Mouse (Mus musculus): ENCODE measurements around the gene Cnot9. TPM values are rescaled to one million over a fixed set of nuclear protein-coding genes. Genes with fewer than 3 reads are reported as not detected.

Cnot9 gene
- total RNA-seq, 2 experiments from 2014 or later, result 15.4 to 28.2 TPM

Other genes with a start within 250 kb of the Cnot9 start
- not detected in 2 replicates for gene Gpbar1, start 227.5 kb upstream of the Cnot9 start, total RNA-seq (2015; ENCODE audit: low replicate concordance)
- gene Gpbar1, start 227.5 kb upstream of the Cnot9 start, total RNA-seq (2017; ENCODE audit: low replicate concordance), result not detected in 2 replicates
- 4.6 and 10.4 TPM in 2 replicates for gene Aamp, start 221.3 kb upstream of the Cnot9 start, total RNA-seq (2015; ENCODE audit: low replicate concordance)
- gene Aamp, start 221.3 kb upstream of the Cnot9 start, total RNA-seq (2017; ENCODE audit: low replicate concordance), result 15.3 and 27.6 TPM in 2 replicates
- 7.1 and 17.7 TPM in 2 replicates for gene Pnkd, start 221.1 kb upstream of the Cnot9 start, total RNA-seq (2015; ENCODE audit: low replicate concordance)
- gene Pnkd, start 221.1 kb upstream of the Cnot9 start, total RNA-seq (2017; ENCODE audit: low replicate concordance), result 2.4 TPM in 1 of 2 replicates, not detected in the other
- 2.1 and 4.2 TPM in 2 replicates for gene Tmbim1, start 200.4 kb upstream of the Cnot9 start, total RNA-seq (2015; ENCODE audit: low replicate concordance)
- gene Tmbim1, start 200.4 kb upstream of the Cnot9 start, total RNA-seq (2017; ENCODE audit: low replicate concordance), result 1.9 and 2.6 TPM in 2 replicates
- gene Catip, start 143.9 kb upstream of the Cnot9 start, total RNA-seq (2015; ENCODE audit: low replicate concordance), result not detected in 2 replicates
- not detected in 2 replicates for gene Catip, start 143.9 kb upstream of the Cnot9 start, total RNA-seq (2017; ENCODE audit: low replicate concordance)
- 20.2 and 37.0 TPM in 2 replicates for gene Slc11a1, start 130.9 kb upstream of the Cnot9 start, total RNA-seq (2015; ENCODE audit: low replicate concordance)
- 3.0 and 12.7 TPM in 2 replicates for gene Slc11a1, start 130.9 kb upstream of the Cnot9 start, total RNA-seq (2017; ENCODE audit: low replicate concordance)
- gene Ctdsp1, start 114.5 kb upstream of the Cnot9 start, total RNA-seq (2015; ENCODE audit: low replicate concordance), result 30.7 and 40.5 TPM in 2 replicates
- gene Ctdsp1, start 114.5 kb upstream of the Cnot9 start, total RNA-seq (2017; ENCODE audit: low replicate concordance), result 10.5 and 22.8 TPM in 2 replicates
- not detected in 2 replicates for gene Vil1, start 96.7 kb upstream of the Cnot9 start, total RNA-seq (2015; ENCODE audit: low replicate concordance)
- gene Vil1, start 96.7 kb upstream of the Cnot9 start, total RNA-seq (2017; ENCODE audit: low replicate concordance), result not detected in 2 replicates
- gene Plcd4, start 36.8 kb downstream of the Cnot9 start, total RNA-seq (2015; ENCODE audit: low replicate concordance), result not detected in 2 replicates
- 1.4 TPM in 1 of 2 replicates, not detected in the other for gene Plcd4, start 36.8 kb downstream of the Cnot9 start, total RNA-seq (2017; ENCODE audit: low replicate concordance)
- 7.1 and 9.8 TPM in 2 replicates for gene Usp37, start 38.2 kb downstream of the Cnot9 start, total RNA-seq (2015; ENCODE audit: low replicate concordance)
- 12.4 and 28.7 TPM in 2 replicates for gene Usp37, start 38.2 kb downstream of the Cnot9 start, total RNA-seq (2017; ENCODE audit: low replicate concordance)
- 4.6 and 5.2 TPM in 2 replicates for gene Zfp142, start 82.2 kb downstream of the Cnot9 start, total RNA-seq (2015; ENCODE audit: low replicate concordance)
- 2.8 and 4.7 TPM in 2 replicates for gene Zfp142, start 82.2 kb downstream of the Cnot9 start, total RNA-seq (2017; ENCODE audit: low replicate concordance)
- gene Bcs1l, start 82.2 kb downstream of the Cnot9 start, total RNA-seq (2015; ENCODE audit: low replicate concordance), result 0.77 and 1.5 TPM in 2 replicates
- 0.51 and 2.4 TPM in 2 replicates for gene Bcs1l, start 82.2 kb downstream of the Cnot9 start, total RNA-seq (2017; ENCODE audit: low replicate concordance)
- gene Rnf25, start 95.3 kb downstream of the Cnot9 start, total RNA-seq (2015; ENCODE audit: low replicate concordance), result 4.4 and 8.4 TPM in 2 replicates
- 3.5 and 18.1 TPM in 2 replicates for gene Rnf25, start 95.3 kb downstream of the Cnot9 start, total RNA-seq (2017; ENCODE audit: low replicate concordance)
- not detected in 2 replicates for gene Stk36, start 95.4 kb downstream of the Cnot9 start, total RNA-seq (2015; ENCODE audit: low replicate concordance)
- 0.42 TPM in 1 of 2 replicates, not detected in the other for gene Stk36, start 95.4 kb downstream of the Cnot9 start, total RNA-seq (2017; ENCODE audit: low replicate concordance)
- 0.77 and 3.1 TPM in 2 replicates for gene Ttll4, start 155.7 kb downstream of the Cnot9 start, total RNA-seq (2015; ENCODE audit: low replicate concordance)
- 10.3 and 13.7 TPM in 2 replicates for gene Ttll4, start 155.7 kb downstream of the Cnot9 start, total RNA-seq (2017; ENCODE audit: low replicate concordance)
- 10.0 and 16.7 TPM in 2 replicates for gene Cyp27a1, start 207.5 kb downstream of the Cnot9 start, total RNA-seq (2015; ENCODE audit: low replicate concordance)
- gene Cyp27a1, start 207.5 kb downstream of the Cnot9 start, total RNA-seq (2017; ENCODE audit: low replicate concordance), result 5.1 and 6.7 TPM in 2 replicates
- gene Prkag3, start 243.2 kb downstream of the Cnot9 start, total RNA-seq (2015; ENCODE audit: low replicate concordance), result not detected in 2 replicates
- gene Prkag3, start 243.2 kb downstream of the Cnot9 start, total RNA-seq (2017; ENCODE audit: low replicate concordance), result 0.14 TPM in 1 of 2 replicates, not detected in the other